Mouse (Mus musculus): ENCODE data around the gene Krt18. TPM values are rescaled to one million over a fixed set of nuclear protein-coding genes. Genes with fewer than 3 reads are reported as not detected.

The Krt18 gene
- polyA plus RNA-seq, 1 experiment from 2014 or later = 20.6 TPM

- Histone ChIP-seq H3K4me3 (ENCODE audit: control insufficient read depth in 1 of 2, insufficient read depth in 1 of 2, low read depth in 1 of 2, low read length in 2 of 2) (no peak overlapping the region), H3K27ac (replicated peaks in 1 of 2; ENCODE audit: control insufficient read depth in 1 of 2, insufficient read depth in 1 of 2, low read depth in 2 of 2, low read length in 2 of 2) (no peak overlapping the region), H3K4me1 (ENCODE audit: control insufficient read depth in 2 of 2, insufficient read depth in 2 of 2, low read length in 2 of 2) (peaks cover 0 to 19% of the 10 kb centered on the region in 2 experiments; a peak in 3 of 4 replicates), H3K9me3 (ENCODE audit: control insufficient read depth, low read length) (no peaks in the 10 kb centered on the region), H3K27me3 (ENCODE audit: control insufficient read depth, insufficient read depth, low read length) (no peaks in the 10 kb centered on the region), H3K36me3 (ENCODE audit: control insufficient read depth, insufficient read depth, low read length) (peaks cover 53% of the 10 kb centered on the region), H3K9ac (ENCODE audit: low read length) (no peak overlapping the region), H3K4me2 (ENCODE audit: low read length) (no peak overlapping the region)
- 60% methylated on average over 2 of the region's 2 CpGs for WGBS
- ATAC-seq (ENCODE audit: insufficient number of reproducible peaks, insufficient read depth, low FRiP score, low read depth) = no peak
These were observed 52.4 kb downstream of the Krt18 start for GRCm38 (mm10) chr15:102080429-102080828.

Other genes starting within 250 kb of the Krt18 start
- gene Krt72, start 241.7 kb upstream of the Krt18 start, polyA plus RNA-seq (2014; fragmentation: Nextera tagmentation; extraction: Ambion mirVana) = not detected in 2 replicates
- gene Krt73, start 225.8 kb upstream of the Krt18 start, polyA plus RNA-seq (2014; fragmentation: Nextera tagmentation; extraction: Ambion mirVana) = not detected in 2 replicates
- gene Krt2, start 210.0 kb upstream of the Krt18 start, polyA plus RNA-seq (2014; fragmentation: Nextera tagmentation; extraction: Ambion mirVana) = not detected in 2 replicates
- gene Krt1, start 177.4 kb upstream of the Krt18 start, polyA plus RNA-seq (2014; fragmentation: Nextera tagmentation; extraction: Ambion mirVana) = 0.31 and 0.55 TPM in 2 replicates
- not detected in 2 replicates for gene Krt77, start 158.5 kb upstream of the Krt18 start, polyA plus RNA-seq (2014; fragmentation: Nextera tagmentation; extraction: Ambion mirVana)
- not detected in 2 replicates for gene Krt76, start 135.3 kb upstream of the Krt18 start, polyA plus RNA-seq (2014; fragmentation: Nextera tagmentation; extraction: Ambion mirVana)
- 0.42 TPM in 1 of 2 replicates, not detected in the other for gene Krt4, start 103.4 kb upstream of the Krt18 start, polyA plus RNA-seq (2014; fragmentation: Nextera tagmentation; extraction: Ambion mirVana)
- gene Krt79, start 87.9 kb upstream of the Krt18 start, polyA plus RNA-seq (2014; fragmentation: Nextera tagmentation; extraction: Ambion mirVana) = 0.51 and 0.63 TPM in 2 replicates
- gene Krt78, start 73.9 kb upstream of the Krt18 start, polyA plus RNA-seq (2014; fragmentation: Nextera tagmentation; extraction: Ambion mirVana) = not detected in 2 replicates
- gene Krt8, start 23.7 kb upstream of the Krt18 start, polyA plus RNA-seq (2014; fragmentation: Nextera tagmentation; extraction: Ambion mirVana) = 8.6 and 11.9 TPM in 2 replicates
- gene Eif4b, start 45.6 kb downstream of the Krt18 start, polyA plus RNA-seq (2014; fragmentation: Nextera tagmentation; extraction: Ambion mirVana) = 70.8 and 78.0 TPM in 2 replicates
- 27.2 and 30.1 TPM in 2 replicates for gene Tns2, start 72.2 kb downstream of the Krt18 start, polyA plus RNA-seq (2014; fragmentation: Nextera tagmentation; extraction: Ambion mirVana)
- 12.0 and 12.4 TPM in 2 replicates for gene Spryd3, start 108.1 kb downstream of the Krt18 start, polyA plus RNA-seq (2014; fragmentation: Nextera tagmentation; extraction: Ambion mirVana)
- gene Igfbp6, start 116.2 kb downstream of the Krt18 start, polyA plus RNA-seq (2014; fragmentation: Nextera tagmentation; extraction: Ambion mirVana) = 6.5 and 7.7 TPM in 2 replicates
- 0.20 and 0.32 TPM in 2 replicates for gene Soat2, start 122.3 kb downstream of the Krt18 start, polyA plus RNA-seq (2014; fragmentation: Nextera tagmentation; extraction: Ambion mirVana)
- 27.1 and 28.4 TPM in 2 replicates for gene Zfp740, start 175.1 kb downstream of the Krt18 start, polyA plus RNA-seq (2014; fragmentation: Nextera tagmentation; extraction: Ambion mirVana)
- gene Csad, start 176.5 kb downstream of the Krt18 start, polyA plus RNA-seq (2014; fragmentation: Nextera tagmentation; extraction: Ambion mirVana) = 35.1 and 36.4 TPM in 2 replicates
- 0.65 and 1.4 TPM in 2 replicates for gene Itgb7, start 203.8 kb downstream of the Krt18 start, polyA plus RNA-seq (2014; fragmentation: Nextera tagmentation; extraction: Ambion mirVana)
- 6.7 and 7.6 TPM in 2 replicates for gene Rarg, start 229.3 kb downstream of the Krt18 start, polyA plus RNA-seq (2014; fragmentation: Nextera tagmentation; extraction: Ambion mirVana)
- gene Gm9918, start 242.4 kb downstream of the Krt18 start, polyA plus RNA-seq (2014; fragmentation: Nextera tagmentation; extraction: Ambion mirVana) = 0.15 TPM in 1 of 2 replicates, not detected in the other

All from heart, embryonic 14.5 days (tissue).